Mouse (Mus musculus): ENCODE data around the gene Gm10147. TPM values are rescaled to one million over a fixed set of nuclear protein-coding genes. Genes with fewer than 3 reads are reported as not detected.
"Not testable (repeated sequence)": the region's sequence is repeated elsewhere in the genome, so short reads cannot be mapped to it uniquely, and the experiment has no call there.

Gene Gm10147
- total RNA-seq (2021) (not detected), polyA plus RNA-seq (2012; rRNA removed) (not detected in 2 replicates)
- long read RNA-seq = 0 reads

- H3K36me3 ChIP-seq (ENCODE audit: control insufficient read depth, insufficient read depth, low read length); H3K27me3 ChIP-seq (ENCODE audit: control insufficient read depth, insufficient read depth, low read length); H3K27ac ChIP-seq; H3K4me1 ChIP-seq (ENCODE audit: control insufficient read depth, insufficient read depth, low read length); intact Hi-C loops (cut with DNase I); DNase-seq; H3K9ac ChIP-seq (ENCODE audit: low read depth, low read length); H3K79me2 ChIP-seq (replicated peaks; ENCODE audit: control insufficient read depth, insufficient read depth, low read length); H3K4me3 ChIP-seq: not testable (repeated sequence)
- no CpG with 5 or more reads among the region's 7 CpGs for WGBS
Measured at GRCm38 (mm10) chrX:28607742-28608141, at the start of gene Gm10147. Gene Gm10147, minus strand, starts transcription at chrX:28607842.

Small RNA genes lying within 50 kb of the gene (microRNA-seq; reads per million reads assigned to microRNA genes)
- gene Gm44499 = 0 reads per million in 2 experiments

All from heart, adult 2 months (tissue).